Mouse (Mus musculus): ENCODE data around the gene Pnpla8.
"Not testable (repeated sequence)": the region's sequence is repeated elsewhere in the genome, so short reads cannot be mapped to it uniquely, and the experiment has no call there.

Pnpla8 gene

DNA sequence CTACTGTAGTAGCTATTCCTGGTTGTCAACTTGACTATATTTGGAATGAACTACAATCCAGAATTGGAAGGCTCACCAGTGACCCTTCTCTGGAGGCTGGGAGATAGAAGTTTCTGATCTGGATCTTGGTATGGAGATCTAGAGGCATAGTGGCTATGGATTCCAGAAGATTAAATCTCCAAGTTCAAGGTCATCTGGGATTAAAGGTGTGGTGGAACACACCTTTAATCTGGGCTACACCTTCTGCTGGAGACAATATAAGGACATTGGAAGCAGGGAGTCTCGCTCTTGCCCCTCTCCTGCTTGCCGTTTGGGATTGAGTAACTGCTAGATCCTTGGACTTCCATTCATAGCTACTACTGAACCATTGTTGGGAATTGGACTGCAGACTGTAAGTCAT is at the start of gene Pnpla8:
Gene Pnpla8 (plus strand): TSS at position 301 of the 400 bp plus-strand sequence.
- H3K9me3 ChIP-seq (ENCODE audit: low read length); H3K4me1 ChIP-seq (replicated peaks; ENCODE audit: low read depth, low read length); H3K36me3 ChIP-seq (ENCODE audit: insufficient read depth, low read length): not testable (repeated sequence)
- Histone ChIP-seq H3K27me3 (ENCODE audit: insufficient read depth, low read length) (peaks cover 17% of the 10 kb centered on the region), H3K4me3 (replicated peaks; ENCODE audit: low read length) (peak within 1 kb of the TSS; percentile 80)

DNA sequence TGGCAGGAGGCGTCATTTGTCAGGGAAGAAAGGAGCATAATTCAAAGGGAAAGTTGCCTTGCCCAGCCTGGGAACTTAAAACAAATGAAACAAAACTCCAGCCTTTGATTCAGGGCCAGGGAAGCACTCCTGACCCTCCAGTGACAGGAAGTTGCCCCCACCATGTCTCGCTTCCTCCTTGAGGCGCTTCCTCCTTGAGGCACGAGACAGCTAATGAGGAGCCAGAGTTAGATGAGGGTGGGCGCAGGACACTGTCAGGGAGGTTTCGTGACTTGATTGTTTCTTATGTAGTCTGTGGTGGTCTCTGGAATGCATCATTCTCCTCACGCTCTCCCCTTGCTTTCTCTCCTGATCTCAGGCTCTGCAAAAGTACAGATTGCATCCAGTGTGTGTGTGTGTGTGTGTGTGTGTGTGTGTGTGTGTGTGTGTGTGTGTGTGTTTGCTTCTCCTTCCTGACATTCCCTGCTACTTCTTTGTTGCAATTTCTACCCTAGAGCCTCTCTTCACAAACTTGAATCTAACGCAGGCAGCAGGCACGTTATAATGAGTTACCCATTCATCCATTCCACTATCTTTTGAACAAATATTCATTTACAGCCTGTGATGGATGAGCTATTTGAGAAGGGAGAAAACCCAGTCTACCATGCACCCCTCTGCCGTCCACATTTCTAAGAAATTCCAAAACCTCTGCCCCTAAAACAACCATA is 44.7 kb upstream of the Pnpla8 start:
- no peaks in the 10 kb centered on the region for H3K36me3 ChIP-seq (ENCODE audit: insufficient read depth, low read length)
- H3K4me1 ChIP-seq (replicated peaks; ENCODE audit: low read depth, low read length), result no peaks in the 10 kb centered on the region
- no peak overlapping the region for H3K4me3 ChIP-seq (replicated peaks; ENCODE audit: low read length)
- no peak for TF ChIP-seq NANOG (IDR thresholded peaks at IDR 0.05; ENCODE audit: borderline replicate concordance, low read length)
- no peak for TF ChIP-seq POU5F1 (IDR thresholded peaks at IDR 0.05; ENCODE audit: borderline replicate concordance, low read length)
- no peak for TF ChIP-seq CTCF (conservative IDR thresholded peaks at IDR 0.05; ENCODE audit: low read length)
- no peaks in the 10 kb centered on the region for H3K27me3 ChIP-seq (ENCODE audit: insufficient read depth, low read length)
- no peaks in the 10 kb centered on the region for H3K9me3 ChIP-seq (ENCODE audit: low read length)

DNA sequence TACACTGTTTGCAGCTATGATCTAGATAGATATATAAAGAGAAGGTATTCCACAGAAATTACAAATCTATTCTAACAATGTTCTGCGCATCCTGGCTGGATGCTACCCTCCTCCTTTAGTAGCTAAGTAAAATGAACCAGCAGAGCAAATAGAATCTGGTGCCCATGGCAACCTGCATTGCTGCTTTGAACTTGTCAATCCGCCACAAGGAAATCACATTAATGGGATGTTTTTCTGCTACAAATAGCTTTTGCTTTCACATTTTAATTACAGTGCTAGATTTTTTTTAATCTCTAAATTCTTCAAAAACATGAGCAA is 44.2 kb upstream of the Pnpla8 start:
- Histone ChIP-seq H3K4me1 (replicated peaks; ENCODE audit: low read depth, low read length) (no peaks in the 10 kb centered on the region), H3K27me3 (ENCODE audit: insufficient read depth, low read length) (no peaks in the 10 kb centered on the region), H3K36me3 (ENCODE audit: insufficient read depth, low read length) (no peaks in the 10 kb centered on the region), H3K4me3 (replicated peaks; ENCODE audit: low read length) (no peak overlapping the region), H3K9me3 (ENCODE audit: low read length) (no peaks in the 10 kb centered on the region)
- no peak for TF ChIP-seq NANOG (IDR thresholded peaks at IDR 0.05; ENCODE audit: borderline replicate concordance, low read length)
- no peak for TF ChIP-seq CTCF (conservative IDR thresholded peaks at IDR 0.05; ENCODE audit: low read length)
- TF ChIP-seq POU5F1 (IDR thresholded peaks at IDR 0.05; ENCODE audit: borderline replicate concordance, low read length), result no peak

DNA sequence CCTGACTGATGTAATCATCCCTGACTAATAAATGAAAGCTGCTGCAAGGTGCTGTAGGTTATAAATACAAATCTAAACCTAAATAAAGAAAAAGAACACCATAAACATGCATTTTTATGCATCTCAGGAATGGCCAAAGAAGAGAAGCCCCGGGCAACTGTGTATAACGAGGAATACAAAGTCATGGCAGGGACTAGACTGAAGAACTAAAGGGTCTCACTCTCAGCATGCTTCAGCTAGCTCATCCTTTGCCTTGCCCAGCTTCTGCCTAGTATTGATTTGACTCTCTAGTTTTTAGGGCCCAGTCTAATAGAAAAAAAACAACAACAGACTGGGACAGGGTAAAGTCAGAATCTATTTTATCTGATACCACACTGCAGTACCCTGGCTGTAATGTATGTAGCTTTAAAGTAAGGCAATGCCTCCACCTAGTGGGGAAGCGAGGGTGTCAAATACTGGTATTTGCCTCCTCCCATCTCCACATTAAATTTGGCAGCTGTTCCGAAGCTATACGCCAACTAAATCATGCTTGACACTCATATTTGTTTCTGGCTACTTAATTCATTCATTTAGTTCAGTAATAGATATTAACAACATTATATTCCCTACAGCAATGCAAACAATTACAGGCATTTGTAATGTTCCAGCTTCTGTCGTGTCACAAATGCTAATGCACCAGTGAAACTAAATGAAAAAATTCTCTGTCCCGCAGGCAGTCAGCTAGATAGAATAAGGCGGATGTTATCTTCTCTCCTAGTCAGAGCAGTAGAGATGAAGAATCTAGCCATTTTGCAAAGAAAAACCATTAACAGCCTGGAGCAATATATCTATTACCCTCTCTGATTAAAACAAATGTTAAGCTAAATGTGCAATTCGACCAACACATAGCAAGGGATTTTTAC is 39.8 kb upstream of the Pnpla8 start:
- peak; percentile 45 for TF ChIP-seq CTCF (conservative IDR thresholded peaks at IDR 0.05; ENCODE audit: low read length)
- no peak for TF ChIP-seq NANOG (IDR thresholded peaks at IDR 0.05; ENCODE audit: borderline replicate concordance, low read length)
- Histone ChIP-seq H3K36me3 (ENCODE audit: insufficient read depth, low read length) (no peaks in the 10 kb centered on the region), H3K4me1 (replicated peaks; ENCODE audit: low read depth, low read length) (no peaks in the 10 kb centered on the region), H3K4me3 (replicated peaks; ENCODE audit: low read length) (no peak overlapping the region), H3K27me3 (ENCODE audit: insufficient read depth, low read length) (no peaks in the 10 kb centered on the region), H3K9me3 (ENCODE audit: low read length) (no peaks in the 10 kb centered on the region)

DNA sequence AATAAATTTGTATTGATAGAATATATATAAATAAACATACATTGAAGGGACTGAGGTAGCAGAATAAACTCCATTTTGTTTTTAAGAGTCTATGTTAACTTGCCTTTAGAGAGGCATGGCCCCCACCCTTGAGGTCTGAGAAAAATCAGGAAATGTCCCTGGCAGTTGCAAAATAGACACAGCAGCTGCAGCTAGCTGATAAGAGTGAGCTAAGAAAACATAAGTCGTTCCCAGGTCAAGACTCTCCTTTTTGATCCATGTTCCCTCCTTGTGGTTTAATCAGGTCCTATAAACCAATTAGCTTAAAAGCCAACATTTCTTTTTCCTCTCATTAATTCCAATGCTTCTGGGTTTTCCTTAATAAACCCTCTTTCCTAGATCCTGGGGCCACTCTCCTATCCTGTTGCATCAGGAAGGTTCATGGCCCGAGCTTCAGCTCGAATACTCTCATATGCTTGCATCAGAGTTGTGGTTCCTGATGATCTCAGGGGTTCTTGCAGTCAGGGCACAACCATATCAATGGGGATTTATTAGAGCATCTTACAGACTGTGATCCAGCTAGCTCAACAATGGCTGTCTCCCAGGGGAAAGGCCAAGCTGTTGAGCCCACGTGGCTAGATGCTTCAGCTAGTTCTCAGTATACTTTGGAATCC is 23.2 kb upstream of the Pnpla8 start:
- Histone ChIP-seq H3K4me3 (replicated peaks; ENCODE audit: low read length) (no peak overlapping the region), H3K36me3 (ENCODE audit: insufficient read depth, low read length) (no peaks in the 10 kb centered on the region), H3K4me1 (replicated peaks; ENCODE audit: low read depth, low read length) (no peaks in the 10 kb centered on the region), H3K27me3 (ENCODE audit: insufficient read depth, low read length) (no peaks in the 10 kb centered on the region), H3K9me3 (ENCODE audit: low read length) (no peaks in the 10 kb centered on the region)
- TF ChIP-seq CTCF (conservative IDR thresholded peaks at IDR 0.05; ENCODE audit: low read length), result no peak
- no peak for TF ChIP-seq NANOG (IDR thresholded peaks at IDR 0.05; ENCODE audit: borderline replicate concordance, low read length)
- TF ChIP-seq POU5F1 (IDR thresholded peaks at IDR 0.05; ENCODE audit: borderline replicate concordance, low read length), result no peak

DNA sequence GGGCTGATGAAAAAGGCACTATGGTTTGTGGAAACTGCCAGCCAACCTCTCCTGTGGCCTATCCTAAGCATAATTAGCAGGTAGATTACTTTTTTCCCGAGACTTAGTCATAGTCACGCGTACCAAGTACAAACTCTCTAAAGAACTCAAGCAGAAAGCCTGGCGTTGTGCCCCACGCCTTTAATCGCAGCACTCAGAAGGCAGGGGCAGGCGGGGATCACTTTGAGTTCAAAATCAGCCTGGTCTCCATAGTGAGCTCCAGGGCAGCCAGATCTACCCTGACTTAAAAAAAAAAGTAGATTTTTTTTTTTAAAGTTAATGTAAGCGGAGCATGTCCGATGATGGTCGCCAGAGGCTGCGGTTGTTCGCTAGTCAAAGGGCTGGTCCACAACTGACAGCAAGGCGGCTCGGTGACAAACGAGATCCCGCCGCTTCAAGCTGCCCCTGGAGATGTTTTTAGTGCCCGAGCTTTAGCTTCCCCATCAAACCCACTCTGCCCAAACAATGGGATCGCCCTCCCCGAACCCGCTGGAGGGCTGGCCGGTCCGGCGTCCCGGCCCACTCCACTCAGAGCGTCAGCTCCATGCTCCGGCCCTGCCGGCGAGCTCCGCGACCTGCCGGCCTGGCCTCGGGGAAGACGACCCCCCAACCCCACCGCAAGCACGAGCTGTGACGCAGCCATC is 11.9 kb upstream of the Pnpla8 start:
- Histone ChIP-seq H3K27me3 (ENCODE audit: insufficient read depth, low read length) (0 out of 2 replicates have a peak, but pooled peaks cover 5% of the 10 kb centered on the region), H3K36me3 (ENCODE audit: insufficient read depth, low read length) (peaks cover 25% of the 10 kb centered on the region)
- TF ChIP-seq POU5F1 (IDR thresholded peaks at IDR 0.05; ENCODE audit: borderline replicate concordance, low read length) (no peak), NANOG (IDR thresholded peaks at IDR 0.05; ENCODE audit: borderline replicate concordance, low read length) (no peak), CTCF (conservative IDR thresholded peaks at IDR 0.05; ENCODE audit: low read length) (no peak)

DNA sequence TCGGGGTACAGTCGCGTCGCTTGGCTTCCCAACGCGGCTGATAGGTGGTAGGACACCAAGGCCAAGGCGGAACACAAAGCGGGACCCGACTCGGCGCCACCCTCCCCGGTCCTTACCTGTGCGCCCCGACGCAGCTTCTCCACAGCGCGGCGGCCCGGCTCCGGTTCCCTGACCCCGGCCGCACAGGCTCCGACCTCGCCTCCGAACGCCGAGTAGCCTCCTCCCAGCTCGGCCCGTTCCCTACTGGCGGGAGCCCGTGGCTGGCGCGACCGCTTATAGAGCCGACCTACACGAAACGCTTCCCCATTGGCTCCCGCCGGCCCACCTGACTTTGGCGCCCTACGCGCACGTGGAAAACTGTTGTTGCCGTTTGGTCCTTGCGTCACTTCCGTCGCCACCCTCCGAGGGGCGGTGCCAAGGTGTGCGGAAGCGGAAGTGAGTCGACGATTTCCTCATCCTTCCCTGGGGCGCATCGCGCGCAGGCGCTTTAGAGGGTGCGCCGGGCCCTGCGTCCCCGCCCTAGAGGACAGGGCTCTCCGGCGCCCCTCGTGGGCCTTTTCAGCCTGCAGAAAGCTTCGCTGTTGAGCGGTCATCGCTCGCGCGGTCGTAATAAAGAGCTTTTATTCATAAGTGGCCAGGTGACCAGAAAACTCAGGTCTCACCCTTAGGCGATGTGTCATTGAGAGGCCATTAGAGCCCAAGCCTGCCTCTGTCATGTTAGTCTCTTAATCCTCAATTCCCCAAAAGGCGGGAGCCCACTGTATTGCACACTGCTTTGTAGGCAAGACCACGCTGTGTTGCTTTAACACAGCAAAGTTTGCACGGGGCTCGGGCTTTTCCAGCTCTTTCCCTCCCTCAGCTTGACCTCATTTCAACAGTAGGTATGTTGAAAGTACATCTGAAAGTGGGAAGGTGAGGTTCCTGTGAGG is 11.1 kb upstream of the Pnpla8 start, which contains the start of gene Dnajb9:
Gene Dnajb9 (minus strand): TSS at position 503 of the 929 bp plus-strand sequence.
- H3K4me1 ChIP-seq (replicated peaks; ENCODE audit: low read depth, low read length), result peaks cover 17% of the 10 kb centered on the region
- H3K27me3 ChIP-seq (ENCODE audit: insufficient read depth, low read length), result 0 out of 2 replicates have a peak, but pooled peaks cover 11% of the 10 kb centered on the region
- TF ChIP-seq CTCF (conservative IDR thresholded peaks at IDR 0.05; ENCODE audit: low read length) (peak; percentile 32), NANOG (IDR thresholded peaks at IDR 0.05; ENCODE audit: borderline replicate concordance, low read length) (no peak)
- peak within 1 kb of the TSS; percentile 98 for H3K4me3 ChIP-seq (replicated peaks; ENCODE audit: low read length)
- peaks cover 22% of the 10 kb centered on the region for H3K36me3 ChIP-seq (ENCODE audit: insufficient read depth, low read length)
- no peaks in the 10 kb centered on the region for H3K9me3 ChIP-seq (ENCODE audit: low read length)

More for the DNA sequence above, 11.9 kb upstream of the Pnpla8 start:
- H3K4me1 ChIP-seq (replicated peaks; ENCODE audit: low read depth, low read length), result peaks cover 17% of the 10 kb centered on the region
- peak overlapping the region; percentile 98 for H3K4me3 ChIP-seq (replicated peaks; ENCODE audit: low read length)
- no peaks in the 10 kb centered on the region for H3K9me3 ChIP-seq (ENCODE audit: low read length)

Data from E14TG2a.4 (cell line).